Comparison of ENCODE assay signal across 18 mouse cellular contexts in genomic region chr10:63994251-63994650, GRCm38 (mm10).
A peak's percentile ranks its signal among the peaks of the same experiment; 100 is the strongest.
DNase-seq lines count a peak whose midpoint lies in the region; ATAC-seq and TF ChIP-seq lines count a peak whose summit lies in the region.
"Had no signal": no experiment of that assay in that cellular context is flagged by ENCODE, and none has a peak within 500 bp of the region (broad histone marks: within the 10 kb centered on the region; RNA-seq: fewer than 3 reads in every experiment).

No protein-coding gene starts in this region.

- TF ChIP-seq CTCF in olfactory bulb, adult 2 months (IDR thresholded peaks at IDR 0.05; ENCODE audit: insufficient read depth, low read depth, low read length), result no peak

- peak; percentile 11 for DNase-seq in layer of hippocampus, adult 9-11 months
- DNase-seq in layer of hippocampus, postnatal 25 days (ENCODE audit: extremely low spot score in 1 of 2, low spot score in 1 of 2), result no peak
- DNase-seq in brain, adult 2 months (ENCODE audit: low read depth, low spot score), result peak; percentile 83
- no peak for DNase-seq in ovary, postnatal 14 days (ENCODE audit: low spot score)
- DNase-seq: adrenal gland, adult 2 months; adrenal gland, postnatal 10 days; adrenal gland, postnatal 25 days; cerebellum, adult 11-12 months; cerebellum, adult 2 months; cerebellum, adult 9-10 months; cerebellum, postnatal 10 days; cerebellum, postnatal 25 days had no signal

- H3K4me1 ChIP-seq in olfactory bulb, adult 2 months (ENCODE audit: control insufficient read depth, insufficient read depth, low read length), result no peaks in the 10 kb centered on the region
- H3K4me1 ChIP-seq: embryonic facial prominence, embryonic 10.5 days; embryonic facial prominence, embryonic 12.5 days; forebrain, embryonic 13.5 days; forebrain, embryonic 15.5 days had no signal

- no peak overlapping the region for H3K4me3 ChIP-seq in olfactory bulb, adult 2 months (ENCODE audit: insufficient read depth, low read depth, low read length)
- H3K4me3 ChIP-seq: embryonic facial prominence, embryonic 10.5 days; embryonic facial prominence, embryonic 12.5 days; forebrain, embryonic 13.5 days; forebrain, embryonic 15.5 days had no signal

- 33% methylated on average over 5 of the region's 5 CpGs for WGBS in olfactory bulb, adult 2 months

- no peak for ATAC-seq in megakaryocyte-erythroid progenitor cell, adult 5-6 weeks (replicated peaks; ENCODE audit: low FRiP score, low TSS enrichment, poor library complexity, severe bottlenecking)
- ATAC-seq: forebrain, embryonic 13.5 days; forebrain, embryonic 15.5 days had no signal

- no peak for TF ChIP-seq POLR2A in olfactory bulb, adult 2 months (IDR thresholded peaks at IDR 0.05; ENCODE audit: insufficient read depth, low read depth, low read length)

- peak overlapping the region; percentile 73; the same call in 1 of the 2 replicates for H3K27ac ChIP-seq in olfactory bulb, adult 2 months (ENCODE audit: insufficient read depth, low read depth, low read length)
- H3K27ac ChIP-seq: embryonic facial prominence, embryonic 10.5 days; embryonic facial prominence, embryonic 12.5 days; forebrain, embryonic 13.5 days; forebrain, embryonic 15.5 days had no signal

Comparison
In these comparisons a context has a peak if more than half of its experiments do, and no peak if none do; other contexts are left out.
1. DNase-seq: peak in layer of hippocampus, adult 9-11 months (single experiment) and brain, adult 2 months (single experiment); none in layer of hippocampus, postnatal 25 days (0 of 2) and ovary, postnatal 14 days (single experiment).